Mouse (Mus musculus): Measurements from ENCODE around the gene Rsph1. TPM values are rescaled to one million over a fixed set of nuclear protein-coding genes. Genes with fewer than 3 reads are reported as not detected.

Rsph1 gene
- polyA plus RNA-seq, 1 experiment from 2014 or later: 8.6 TPM

- H3K9me3 ChIP-seq (replicated peaks; ENCODE audit: control insufficient read depth, low read length, poor library complexity, severe bottlenecking): no peaks in the 10 kb centered on the region
- no peak overlapping the region for H3K4me2 ChIP-seq (ENCODE audit: low read length)
- no peak overlapping the region for H3K4me3 ChIP-seq (ENCODE audit: low read depth, low read length)
- no peaks in the 10 kb centered on the region for H3K27me3 ChIP-seq (ENCODE audit: control insufficient read depth, insufficient read depth, low read depth, low read length)
- WGBS: 54% methylated on average over 5 of the region's 5 CpGs
- no peak for ATAC-seq
- no peak overlapping the region for H3K9ac ChIP-seq (ENCODE audit: low read depth, low read length)
- no peaks in the 10 kb centered on the region for H3K4me1 ChIP-seq (ENCODE audit: control insufficient read depth, insufficient read depth, low read length)
- no peak overlapping the region for H3K27ac ChIP-seq (ENCODE audit: low read length)
- no peaks in the 10 kb centered on the region for H3K36me3 ChIP-seq (ENCODE audit: control insufficient read depth, insufficient read depth, low read length)
Measured at GRCm38 (mm10) chr17:31216068-31216955, 60.9 kb downstream of the Rsph1 start.

- no peaks in the 10 kb centered on the region for H3K4me1 ChIP-seq (ENCODE audit: control insufficient read depth, insufficient read depth, low read length)
- H3K4me3 ChIP-seq (ENCODE audit: low read depth, low read length): no peak overlapping the region
- H3K27me3 ChIP-seq (ENCODE audit: control insufficient read depth, insufficient read depth, low read depth, low read length): no peaks in the 10 kb centered on the region
- H3K9me3 ChIP-seq (replicated peaks; ENCODE audit: control insufficient read depth, low read length, poor library complexity, severe bottlenecking): no peaks in the 10 kb centered on the region
- no peak overlapping the region for H3K4me2 ChIP-seq (ENCODE audit: low read length)
- H3K27ac ChIP-seq (ENCODE audit: low read length): no peak overlapping the region
- ATAC-seq: no peak
- no peak overlapping the region for H3K9ac ChIP-seq (ENCODE audit: low read depth, low read length)
- 92% methylated on average over 6 of the region's 6 CpGs for WGBS
- H3K36me3 ChIP-seq (ENCODE audit: control insufficient read depth, insufficient read depth, low read length): no peaks in the 10 kb centered on the region
Measured at GRCm38 (mm10) chr17:31211881-31212280, 65.3 kb downstream of the Rsph1 start.

- no peak overlapping the region for H3K27ac ChIP-seq (ENCODE audit: low read length)
- no peak for ATAC-seq
- H3K4me1 ChIP-seq (ENCODE audit: control insufficient read depth, insufficient read depth, low read length): no peaks in the 10 kb centered on the region
- H3K27me3 ChIP-seq (ENCODE audit: control insufficient read depth, insufficient read depth, low read depth, low read length): no peaks in the 10 kb centered on the region
- no peak overlapping the region for H3K9ac ChIP-seq (ENCODE audit: low read depth, low read length)
- H3K4me2 ChIP-seq (ENCODE audit: low read length): no peak overlapping the region
- no peaks in the 10 kb centered on the region for H3K9me3 ChIP-seq (replicated peaks; ENCODE audit: control insufficient read depth, low read length, poor library complexity, severe bottlenecking)
- H3K36me3 ChIP-seq (ENCODE audit: control insufficient read depth, insufficient read depth, low read length): no peaks in the 10 kb centered on the region
- 91% methylated on average over 7 of the region's 7 CpGs for WGBS
- H3K4me3 ChIP-seq (ENCODE audit: low read depth, low read length): no peak overlapping the region
Measured at GRCm38 (mm10) chr17:31210299-31210698, 66.9 kb downstream of the Rsph1 start.

- WGBS: 95% methylated on average over 11 of the region's 11 CpGs
- ATAC-seq: no peak
- Histone ChIP-seq H3K4me3 (ENCODE audit: low read depth, low read length) (no peak overlapping the region), H3K9ac (ENCODE audit: low read depth, low read length) (no peak overlapping the region), H3K27me3 (ENCODE audit: control insufficient read depth, insufficient read depth, low read depth, low read length) (no peaks in the 10 kb centered on the region), H3K27ac (ENCODE audit: low read length) (no peak overlapping the region), H3K9me3 (replicated peaks; ENCODE audit: control insufficient read depth, low read length, poor library complexity, severe bottlenecking) (no peaks in the 10 kb centered on the region), H3K36me3 (ENCODE audit: control insufficient read depth, insufficient read depth, low read length) (no peaks in the 10 kb centered on the region), H3K4me1 (ENCODE audit: control insufficient read depth, insufficient read depth, low read length) (no peaks in the 10 kb centered on the region), H3K4me2 (ENCODE audit: low read length) (no peak overlapping the region)
Measured at GRCm38 (mm10) chr17:31209376-31209930, 67.7 kb downstream of the Rsph1 start.

GRCm38 (mm10) chr17:31208654-31209053 is 68.5 kb downstream of the Rsph1 start:
- Histone ChIP-seq H3K4me3 (ENCODE audit: low read depth, low read length) (no peak overlapping the region), H3K4me1 (ENCODE audit: control insufficient read depth, insufficient read depth, low read length) (no peaks in the 10 kb centered on the region), H3K27ac (ENCODE audit: low read length) (no peak overlapping the region), H3K27me3 (ENCODE audit: control insufficient read depth, insufficient read depth, low read depth, low read length) (no peaks in the 10 kb centered on the region), H3K4me2 (ENCODE audit: low read length) (no peak overlapping the region), H3K9ac (ENCODE audit: low read depth, low read length) (no peak overlapping the region), H3K36me3 (ENCODE audit: control insufficient read depth, insufficient read depth, low read length) (no peaks in the 10 kb centered on the region), H3K9me3 (replicated peaks; ENCODE audit: control insufficient read depth, low read length, poor library complexity, severe bottlenecking) (no peaks in the 10 kb centered on the region)
- no peak for ATAC-seq
- 90% methylated on average over 8 of the region's 8 CpGs for WGBS

GRCm38 (mm10) chr17:31207771-31208334 is 69.3 kb downstream of the Rsph1 start, which contains the start of gene Ubash3a:
Gene Ubash3a (plus strand): TSS chr17:31207873.
- Histone ChIP-seq H3K4me1 (ENCODE audit: control insufficient read depth, insufficient read depth, low read length) (no peaks in the 10 kb centered on the region), H3K36me3 (ENCODE audit: control insufficient read depth, insufficient read depth, low read length) (no peaks in the 10 kb centered on the region), H3K27me3 (ENCODE audit: control insufficient read depth, insufficient read depth, low read depth, low read length) (no peaks in the 10 kb centered on the region), H3K4me2 (ENCODE audit: low read length) (no peak within 1 kb of the TSS), H3K4me3 (ENCODE audit: low read depth, low read length) (no peak within 1 kb of the TSS), H3K9ac (ENCODE audit: low read depth, low read length) (no peak within 1 kb of the TSS), H3K9me3 (replicated peaks; ENCODE audit: control insufficient read depth, low read length, poor library complexity, severe bottlenecking) (no peaks in the 10 kb centered on the region), H3K27ac (ENCODE audit: low read length) (no peak within 1 kb of the TSS)
- ATAC-seq: no peak
- WGBS: 87% methylated on average over 12 of the region's 12 CpGs

Other genes starting within 250 kb of the Rsph1 start
- 23.7 and 24.3 TPM in 2 replicates for gene Abcg1, start 219.7 kb downstream of the Rsph1 start, polyA plus RNA-seq (2015; fragmentation: Nextera tagmentation; extraction: Ambion mirVana)
- 0.70 and 1.3 TPM in 2 replicates for gene Tff3, start 147.7 kb downstream of the Rsph1 start, polyA plus RNA-seq (2015; fragmentation: Nextera tagmentation; extraction: Ambion mirVana)
- gene Tff2, start 133.1 kb downstream of the Rsph1 start, polyA plus RNA-seq (2015; fragmentation: Nextera tagmentation; extraction: Ambion mirVana): not detected in 2 replicates
- not detected in 2 replicates for gene Tff1, start 112.1 kb downstream of the Rsph1 start, polyA plus RNA-seq (2015; fragmentation: Nextera tagmentation; extraction: Ambion mirVana)
- gene Tmprss3, start 78.4 kb downstream of the Rsph1 start, polyA plus RNA-seq (2015; fragmentation: Nextera tagmentation; extraction: Ambion mirVana): not detected in 2 replicates
- gene Ubash3a, start 69.5 kb downstream of the Rsph1 start, polyA plus RNA-seq (2015; fragmentation: Nextera tagmentation; extraction: Ambion mirVana): not detected in 2 replicates
- gene Slc37a1, start 9.4 kb upstream of the Rsph1 start, polyA plus RNA-seq (2015; fragmentation: Nextera tagmentation; extraction: Ambion mirVana): 12.9 and 20.1 TPM in 2 replicates
- gene Pde9a, start 108.8 kb upstream of the Rsph1 start, polyA plus RNA-seq (2015; fragmentation: Nextera tagmentation; extraction: Ambion mirVana): 33.1 and 41.0 TPM in 2 replicates
- gene Wdr4, start 242.6 kb upstream of the Rsph1 start, polyA plus RNA-seq (2015; fragmentation: Nextera tagmentation; extraction: Ambion mirVana): 38.5 and 43.7 TPM in 2 replicates
- 400 and 424 TPM in 2 replicates for gene Ndufv3, start 242.7 kb upstream of the Rsph1 start, polyA plus RNA-seq (2015; fragmentation: Nextera tagmentation; extraction: Ambion mirVana)